Mouse (Mus musculus) MEL (cell line): Measurements from ENCODE around the gene Pip4k2a. TPM values are rescaled to one million over a fixed set of nuclear protein-coding genes. Genes with fewer than 3 reads are reported as not detected.

Source experiments
- DNase-seq: peaks from one replicate; pipeline ENCODE4 v3.0.0; 2011; ENCODE audit warnings: low read depth, low spot score
- H3K27ac ChIP-seq: 2 replicates; pipeline ENCODE4 v1.5.1; 2012; ENCODE audit warnings: low read depth, mild to moderate bottlenecking, control low read depth, low read length, moderate library complexity; ENCODE audit not compliant: control insufficient read depth
- H3K27me3 ChIP-seq, 2 experiments: fragments of 150-350 bp in 1 of 2; sonication (generic) in 1 of 2; 2 replicates each; pipeline ENCODE4 v1.6.1; 2012; ENCODE audit warnings: low read length in 2 of 2, mild to moderate bottlenecking in 2 of 2, improper control_type of control experiment in 1 of 2, moderate library complexity in 1 of 2; ENCODE audit not compliant: insufficient read depth in 2 of 2, control insufficient read depth in 1 of 2
- H3K36me3 ChIP-seq, 2 experiments: 2 replicates each; pipeline ENCODE4 v1.6.1; 2012 to 2014; ENCODE audit warnings: low read length in 2 of 2, improper control_type of control experiment in 1 of 2, inconsistent platforms in 1 of 2, mild to moderate bottlenecking in 1 of 2; ENCODE audit not compliant: insufficient read depth in 2 of 2, control insufficient read depth in 1 of 2
- H3K4me1 ChIP-seq, 2 experiments: fragments of 150-350 bp in 1 of 2; sonication (generic) in 1 of 2; 2 replicates each; pipeline ENCODE4 v1.6.1; 2012; ENCODE audit warnings: low read length in 2 of 2, improper control_type of control experiment in 1 of 2, mild to moderate bottlenecking in 1 of 2; ENCODE audit not compliant: insufficient read depth in 2 of 2, control insufficient read depth in 1 of 2
- H3K4me3 ChIP-seq, 2 experiments: fragments of 150-350 bp in 1 of 2; sonication (generic) in 1 of 2; 2 replicates each; pipeline ENCODE4 v1.5.1; 2012; ENCODE audit warnings: low read depth in 2 of 2, low read length in 2 of 2, mild to moderate bottlenecking in 2 of 2, moderate library complexity in 2 of 2, control low read depth in 1 of 2, improper control_type of control experiment in 1 of 2; ENCODE audit not compliant: control insufficient read depth in 1 of 2, insufficient read depth in 1 of 2
- H3K79me2 ChIP-seq: 2 replicates; pipeline ENCODE4 v1.6.1; 2012; ENCODE audit warnings: mild to moderate bottlenecking, low read length, moderate library complexity; ENCODE audit not compliant: control insufficient read depth, poor library complexity, insufficient read depth
- H3K9ac ChIP-seq: 2 replicates; pipeline ENCODE4 v1.6.1; 2012; ENCODE audit warnings: low read depth, mild to moderate bottlenecking, control low read depth, low read length, moderate library complexity; ENCODE audit not compliant: control insufficient read depth, poor library complexity, severe bottlenecking
- H3K9me3 ChIP-seq: fragments of 150-350 bp; sonication (generic); replicated peaks from 2 replicates; pipeline ENCODE4 v1.6.1; 2012; ENCODE audit warnings: mild to moderate bottlenecking, low read length, improper control_type of control experiment, moderate library complexity; ENCODE audit not compliant: insufficient read depth
- BHLHE40 ChIP-seq: IDR thresholded peaks from 2 replicates; pipeline ENCODE4 v1.6.1; 2012; ENCODE audit warnings: low read depth, mild to moderate bottlenecking, inconsistent platforms, low read length, improper control_type of control experiment, borderline replicate concordance
- CHD2 ChIP-seq: IDR thresholded peaks from 2 replicates; pipeline ENCODE4 v1.6.1; 2011; ENCODE audit warnings: low read length, improper control_type of control experiment
- CTCF ChIP-seq, 3 experiments: IDR thresholded peaks in 2 of 3; conservative IDR thresholded peaks in 1 of 3; 2 replicates each; pipeline ENCODE4 v1.5.1; 2011 to 2012; ENCODE audit warnings: low read length in 3 of 3, low read depth in 2 of 3, mild to moderate bottlenecking in 2 of 3, improper control_type of control experiment in 1 of 3, inconsistent platforms in 1 of 3, mixed read lengths in 1 of 3, moderate library complexity in 1 of 3; ENCODE audit not compliant: control insufficient read depth in 1 of 3, insufficient read depth in 1 of 3, poor library complexity in 1 of 3, severe bottlenecking in 1 of 3
- E2F4 ChIP-seq: IDR thresholded peaks from 2 replicates; pipeline ENCODE4 v1.6.1; 2011; ENCODE audit warnings: low read depth, low read length, improper control_type of control experiment, borderline replicate concordance
- ELF1 ChIP-seq: IDR thresholded peaks from 2 replicates; pipeline ENCODE4 v1.6.1; 2014; ENCODE audit warnings: low read depth, mild to moderate bottlenecking, inconsistent platforms, low read length, improper control_type of control experiment, moderate library complexity
- EP300 ChIP-seq, 2 experiments: IDR thresholded peaks; 2 replicates each; pipeline ENCODE4 v1.6.1; 2011; ENCODE audit warnings: improper control_type of control experiment in 2 of 2, low read length in 2 of 2, low read depth in 1 of 2, mild to moderate bottlenecking in 1 of 2
- ETS1 ChIP-seq: IDR thresholded peaks from 2 replicates; pipeline ENCODE4 v1.6.1; 2012; ENCODE audit warnings: low read depth, mild to moderate bottlenecking, inconsistent platforms, low read length, improper control_type of control experiment, moderate library complexity
- GABPA ChIP-seq: IDR thresholded peaks from 2 replicates; pipeline ENCODE4 v1.6.1; 2012; ENCODE audit warnings: low read depth, mild to moderate bottlenecking, inconsistent platforms, low read length, improper control_type of control experiment, moderate library complexity
- GATA1 ChIP-seq: IDR thresholded peaks from 2 replicates; pipeline ENCODE4 v1.6.1; 2011; ENCODE audit warnings: low read depth, low read length, improper control_type of control experiment
- HCFC1 ChIP-seq: IDR thresholded peaks from 2 replicates; pipeline ENCODE4 v1.6.1; 2012; ENCODE audit warnings: low read depth, mild to moderate bottlenecking, inconsistent platforms, low read length, improper control_type of control experiment, moderate library complexity
- JUND ChIP-seq: IDR thresholded peaks from 2 replicates; pipeline ENCODE4 v1.6.1; 2011; ENCODE audit warnings: low read depth, mild to moderate bottlenecking, improper control_type of control experiment, low read length
- KAT2A ChIP-seq: conservative IDR thresholded peaks from 2 replicates; pipeline ENCODE4 v1.6.1; 2012; ENCODE audit warnings: low read depth, low read length, improper control_type of control experiment, inconsistent platforms
- MAFK ChIP-seq: IDR thresholded peaks from 2 replicates; pipeline ENCODE4 v1.6.1; 2011; ENCODE audit warnings: low read depth, mild to moderate bottlenecking, low read length, improper control_type of control experiment, borderline replicate concordance
- MAZ ChIP-seq: IDR thresholded peaks from 2 replicates; pipeline ENCODE4 v1.6.1; 2012; ENCODE audit warnings: low read depth, mild to moderate bottlenecking, inconsistent platforms, low read length, improper control_type of control experiment
- MXI1 ChIP-seq: IDR thresholded peaks from 2 replicates; pipeline ENCODE4 v1.6.1; 2011; ENCODE audit warnings: mild to moderate bottlenecking, low read depth, low read length, improper control_type of control experiment
- MYB ChIP-seq: IDR thresholded peaks from 2 replicates; pipeline ENCODE4 v1.6.1; 2011; ENCODE audit warnings: mild to moderate bottlenecking, low read depth, low read length, improper control_type of control experiment
- MYC ChIP-seq: IDR thresholded peaks from 2 replicates; pipeline ENCODE4 v1.6.1; 2011; ENCODE audit warnings: low read depth, mild to moderate bottlenecking, low read length, improper control_type of control experiment, moderate library complexity
- NELFE ChIP-seq: IDR thresholded peaks from 2 replicates; pipeline ENCODE4 v1.6.1; 2011; ENCODE audit warnings: low read depth, low read length, improper control_type of control experiment
- POLR2A ChIP-seq, 2 experiments: IDR thresholded peaks; 2 replicates each; pipeline ENCODE4 v1.6.1; 2011 to 2012; ENCODE audit warnings: low read length in 2 of 2, mild to moderate bottlenecking in 2 of 2, control low read depth in 1 of 2, improper control_type of control experiment in 1 of 2, low read depth in 1 of 2, moderate library complexity in 1 of 2; ENCODE audit not compliant: control insufficient read depth in 1 of 2, insufficient read depth in 1 of 2, poor library complexity in 1 of 2
- POLR2AphosphoS5 ChIP-seq: IDR thresholded peaks from 2 replicates; pipeline ENCODE4 v1.6.1; 2012; ENCODE audit warnings: low read depth, borderline replicate concordance, mild to moderate bottlenecking, inconsistent platforms, low read length, moderate library complexity, mixed read lengths
- RCOR1 ChIP-seq: IDR thresholded peaks from 2 replicates; pipeline ENCODE4 v1.6.1; 2012; ENCODE audit warnings: low read depth, mild to moderate bottlenecking, inconsistent platforms, low read length, improper control_type of control experiment
- SIN3A ChIP-seq: IDR thresholded peaks from 2 replicates; pipeline ENCODE4 v1.6.1; 2012; ENCODE audit warnings: low read length, improper control_type of control experiment, inconsistent platforms
- TAL1 ChIP-seq: IDR thresholded peaks from 2 replicates; pipeline ENCODE4 v1.6.1; 2012; ENCODE audit warnings: mild to moderate bottlenecking, inconsistent platforms, low read length, moderate library complexity, mixed read lengths
- TCF12 ChIP-seq: IDR thresholded peaks from 2 replicates; pipeline ENCODE4 v1.6.1; 2014; ENCODE audit warnings: low read depth, mild to moderate bottlenecking, inconsistent platforms, low read length, improper control_type of control experiment, moderate library complexity
- UBTF ChIP-seq: IDR thresholded peaks from 2 replicates; pipeline ENCODE4 v1.6.1; 2012; ENCODE audit warnings: low read depth, mild to moderate bottlenecking, inconsistent platforms, low read length, improper control_type of control experiment, moderate library complexity, borderline replicate concordance; ENCODE audit not compliant: insufficient read depth
- USF1 ChIP-seq: IDR thresholded peaks from 2 replicates; pipeline ENCODE4 v1.6.1; 2014; ENCODE audit warnings: low read depth, mild to moderate bottlenecking, inconsistent platforms, low read length, improper control_type of control experiment, moderate library complexity
- ZC3H11A ChIP-seq: IDR thresholded peaks from 2 replicates; pipeline ENCODE4 v1.6.1; 2012; ENCODE audit warnings: low read depth, mild to moderate bottlenecking, inconsistent platforms, low read length, improper control_type of control experiment
- polyA plus RNA-seq, 2 experiments: library from polyadenylated mRNA; stranded (reverse) in 1 of 2; unstranded in 1 of 2; fragments of >175 nt in 1 of 2; fragments of >200 nt in 1 of 2; gene quantifications; 2 replicates each; pipeline versions ENCODE4 v1.2.1 to v1.2.4; 2012; ENCODE audit warnings: low replicate concordance in 2 of 2, low read depth in 1 of 2; ENCODE audit not compliant: insufficient read length in 2 of 2, insufficient read depth in 1 of 2, missing spikeins in 1 of 2
- total RNA-seq: library from RNA; depleted of rRNA; stranded (reverse); fragments of 300-350 nt; gene quantifications from 2 replicates; pipeline ENCODE4 v1.2.3, GENCODE M21; 2012

Pip4k2a gene
- total and polyA plus RNA-seq, 3 experiments: 7.9 to 48.5 TPM; not detected in 1

DNA sequence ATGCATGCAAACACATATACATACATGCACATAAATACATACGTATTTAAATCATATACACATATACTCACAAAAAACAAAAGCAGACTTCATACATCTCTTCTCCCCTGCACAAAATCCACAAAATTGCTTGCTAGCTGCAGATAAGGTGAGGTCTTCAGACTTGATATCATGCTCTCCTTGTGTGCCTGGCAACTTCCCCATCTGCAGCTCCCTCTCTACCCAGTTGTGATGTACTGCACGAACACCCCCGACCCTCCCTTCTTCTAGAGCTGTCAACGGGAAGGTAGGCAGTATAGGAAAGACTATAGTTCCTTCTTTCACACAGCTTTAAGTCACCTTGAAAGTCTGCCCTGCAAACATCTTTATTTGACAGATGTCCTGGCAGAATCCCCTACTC lies 96.8 kb downstream of the Pip4k2a start (continued):
- TF ChIP-seq ELF1 (peak; percentile 51; the same call in 1 of the 2 replicates), TCF12 (peak; percentile 91), CHD2 (no peak), NELFE (no peak), JUND (no peak), KAT2A (no peak), HCFC1 (0 out of 2 replicates have a peak, but pooled peaks have one; percentile 17), SIN3A (peak; percentile 68), MXI1 (peak; percentile 81; the same call in 1 of the 2 replicates), UBTF (no peak), POLR2A (IDR thresholded peaks at IDR 0.05; ENCODE audit: control insufficient read depth in 1 of 2, insufficient read depth in 1 of 2, low read depth in 1 of 2, low read length in 2 of 2, poor library complexity in 1 of 2) (no peak), RCOR1 (peak; percentile 85), MAZ (peak; percentile 80; the same call in 1 of the 2 replicates)

DNA sequence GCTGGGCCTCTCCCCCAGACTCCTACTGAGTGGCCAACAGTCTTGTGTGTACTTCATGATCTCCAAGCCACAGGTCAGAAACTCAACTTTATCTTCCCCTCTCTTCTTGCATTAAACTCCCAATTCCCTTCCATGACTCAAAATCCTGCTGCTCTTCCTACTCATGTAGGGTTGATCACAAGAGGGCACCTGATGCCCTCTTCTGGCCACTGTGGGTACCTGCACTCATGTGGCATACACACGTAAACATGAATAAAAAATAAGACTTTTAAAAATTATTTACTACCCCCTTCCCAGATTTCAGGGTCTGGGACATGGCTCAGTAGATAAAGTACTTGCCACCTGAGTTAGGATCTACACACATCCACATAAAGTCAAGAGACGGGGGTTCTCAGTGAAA lies 97.3 kb downstream of the Pip4k2a start:
- H3K4me1 ChIP-seq: peaks cover 24 to 43% of the 10 kb centered on the region in 2 experiments
- H3K27me3 ChIP-seq: no peaks in the 10 kb centered on the region
- no peaks in the 10 kb centered on the region for H3K9me3 ChIP-seq
- TF ChIP-seq CTCF (IDR thresholded peaks at IDR 0.05 in 2 of 3, conservative IDR thresholded peaks at IDR 0.05 in 1 of 3; ENCODE audit: control insufficient read depth in 1 of 3, insufficient read depth in 1 of 3, low read depth in 2 of 3, low read length in 3 of 3, poor library complexity in 1 of 3, severe bottlenecking in 1 of 3) (peak; percentile 27 to 45 (median 28); a peak in 5 of 6 replicates), POLR2AphosphoS5 (no peak)
- TF ChIP-seq, all 39 proteins: peak for 1
- H3K9ac ChIP-seq: no peak overlapping the region
- DNase-seq: no peak
- no peak overlapping the region for H3K4me3 ChIP-seq
- H3K36me3 ChIP-seq: peaks cover 0 to 51% of the 10 kb centered on the region in 2 experiments; a peak in 2 of 4 replicates
- no peaks in the 10 kb centered on the region for H3K79me2 ChIP-seq
- peak overlapping the region; percentile 59 for H3K27ac ChIP-seq

DNA sequence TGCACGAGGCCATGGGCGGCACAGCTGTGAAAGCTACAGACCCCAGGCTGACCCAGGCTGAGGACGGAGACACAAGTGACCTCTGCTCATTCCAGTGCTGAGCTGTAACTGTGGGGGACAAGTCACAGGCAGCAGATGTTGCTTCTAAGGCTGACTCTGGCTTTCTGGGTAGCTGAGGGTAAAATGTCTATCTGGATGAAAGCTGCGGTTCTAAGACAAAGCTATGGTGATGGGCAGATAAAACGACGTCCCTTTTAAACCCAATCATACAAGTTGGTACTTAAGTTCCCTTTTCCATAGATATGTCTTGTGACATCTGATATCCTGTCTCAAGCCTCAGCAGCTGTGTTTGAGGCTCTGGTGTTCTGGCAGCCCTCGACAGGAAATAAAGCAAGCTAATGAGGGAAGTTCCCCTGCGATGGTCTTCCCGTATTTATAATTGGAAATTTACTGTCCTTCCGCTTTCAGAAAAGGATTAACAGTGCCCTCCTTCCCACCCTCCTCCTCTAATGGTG lies 100.1 kb downstream of the Pip4k2a start:
- DNase-seq: peak; percentile 93
- Histone ChIP-seq H3K27me3 (no peaks in the 10 kb centered on the region), H3K27ac (peak overlapping the region; percentile 84), H3K9me3 (no peaks in the 10 kb centered on the region), H3K79me2 (no peaks in the 10 kb centered on the region), H3K4me1 (peaks cover 24 to 36% of the 10 kb centered on the region in 2 experiments), H3K9ac (peak overlapping the region; percentile 38), H3K36me3 (peaks cover 0 to 36% of the 10 kb centered on the region in 2 experiments; a peak in 2 of 4 replicates), H3K4me3 (peak overlapping the region in 1 of 2 experiments; percentile 8; a peak in 1 of 4 replicates)
- TF ChIP-seq EP300 (IDR thresholded peaks at IDR 0.05; ENCODE audit: low read depth in 1 of 2, low read length in 2 of 2) (peak; percentile 89 to 96), MXI1 (0 out of 2 replicates have a peak, but pooled peaks have one; percentile 28), USF1 (0 out of 2 replicates have a peak, but pooled peaks have one; percentile 6), GATA1 (peak; percentile 97), UBTF (no peak), GABPA (no peak), CHD2 (no peak), ELF1 (peak; percentile 48), MAZ (peak; percentile 62), ETS1 (peak; percentile 99), MYB (no peak), MYC (peak; percentile 60; the same call in 1 of the 2 replicates), TAL1 (peak; percentile 78), E2F4 (no peak), MAFK (no peak), SIN3A (peak; percentile 90), ZC3H11A (no peak), RCOR1 (peak; percentile 86), TCF12 (peak; percentile 94), HCFC1 (peak; percentile 50; the same call in 1 of the 2 replicates), BHLHE40 (no peak)
